Mouse (Mus musculus) liver, adult (tissue): ENCODE data around the gene Taf3.
A peak's percentile ranks its signal among the peaks of the same experiment; 100 is the strongest.

Source experiments
- GATA4 ChIP-seq: IDR thresholded peaks from 2 replicates; pipeline ENCODE4 v1.6.1; 2014; ENCODE audit warnings: mild to moderate bottlenecking, low read length; ENCODE audit not compliant: insufficient replicate concordance

The Taf3 gene

DNA sequence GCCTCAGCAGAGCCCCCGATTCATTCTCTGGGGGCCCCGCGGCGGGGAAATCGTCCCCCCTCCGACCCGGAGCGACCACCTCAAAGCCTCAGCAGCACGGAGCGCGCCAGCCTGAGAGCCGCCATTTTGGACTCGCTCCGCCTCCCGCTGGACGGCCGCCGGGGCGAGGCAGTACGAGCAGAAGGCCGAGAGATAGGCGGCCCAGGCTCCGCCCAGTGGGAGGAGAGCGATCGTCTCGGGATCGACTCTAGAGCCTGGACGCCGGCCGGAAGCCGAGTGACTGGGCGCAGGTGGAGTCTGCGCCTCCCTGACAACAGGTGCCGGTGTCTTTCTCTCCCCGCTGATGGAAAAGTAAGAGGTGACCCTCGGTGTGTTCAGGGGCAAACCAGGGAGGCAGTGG lies at the start of gene Taf3:
Gene Taf3, minus strand, starts transcription at position 136 of the 400 bp plus-strand sequence.
- TF ChIP-seq GATA4, result peak; percentile 75; the same call in 1 of the 2 replicates

GRCm38 (mm10) chr2:10094327-10095100 lies 46.1 kb upstream of the Taf3 start:
- TF ChIP-seq GATA4, result no peak

GRCm38 (mm10) chr2:10087256-10087850 lies 39.0 kb upstream of the Taf3 start:
- TF ChIP-seq GATA4, result no peak

- no peak for TF ChIP-seq GATA4
These were observed 34.3 kb upstream of the Taf3 start for GRCm38 (mm10) chr2:10082737-10083136.

DNA sequence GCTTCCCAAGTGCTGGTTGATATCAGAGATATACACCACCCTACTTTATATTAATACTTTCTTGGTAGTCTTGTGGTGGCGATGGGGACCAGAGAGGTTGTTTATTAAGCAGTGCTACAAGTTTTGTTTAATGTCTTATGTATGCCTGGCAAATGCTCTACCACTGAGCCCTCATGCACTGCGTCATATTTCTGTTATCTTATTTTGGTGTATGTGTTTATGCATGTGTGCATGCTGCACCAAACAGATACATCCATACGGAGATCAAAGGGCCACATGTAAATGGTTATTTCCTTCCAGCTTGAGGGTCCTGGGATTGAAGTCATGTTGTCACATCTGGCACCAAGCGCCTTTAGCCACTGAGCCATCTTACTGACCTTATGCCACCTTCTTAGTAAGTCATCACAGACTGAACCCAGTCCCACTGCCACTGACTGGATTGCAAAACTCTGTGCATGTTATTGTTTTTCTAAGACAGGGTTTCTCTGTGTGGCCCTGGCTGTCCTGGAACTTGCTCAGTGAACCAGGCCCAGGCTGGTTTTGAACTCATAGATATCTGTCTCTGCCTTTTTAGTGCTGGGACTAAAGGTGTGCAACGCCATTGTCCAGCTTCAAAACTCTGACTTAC lies 33.2 kb upstream of the Taf3 start:
- TF ChIP-seq GATA4, result no peak

DNA sequence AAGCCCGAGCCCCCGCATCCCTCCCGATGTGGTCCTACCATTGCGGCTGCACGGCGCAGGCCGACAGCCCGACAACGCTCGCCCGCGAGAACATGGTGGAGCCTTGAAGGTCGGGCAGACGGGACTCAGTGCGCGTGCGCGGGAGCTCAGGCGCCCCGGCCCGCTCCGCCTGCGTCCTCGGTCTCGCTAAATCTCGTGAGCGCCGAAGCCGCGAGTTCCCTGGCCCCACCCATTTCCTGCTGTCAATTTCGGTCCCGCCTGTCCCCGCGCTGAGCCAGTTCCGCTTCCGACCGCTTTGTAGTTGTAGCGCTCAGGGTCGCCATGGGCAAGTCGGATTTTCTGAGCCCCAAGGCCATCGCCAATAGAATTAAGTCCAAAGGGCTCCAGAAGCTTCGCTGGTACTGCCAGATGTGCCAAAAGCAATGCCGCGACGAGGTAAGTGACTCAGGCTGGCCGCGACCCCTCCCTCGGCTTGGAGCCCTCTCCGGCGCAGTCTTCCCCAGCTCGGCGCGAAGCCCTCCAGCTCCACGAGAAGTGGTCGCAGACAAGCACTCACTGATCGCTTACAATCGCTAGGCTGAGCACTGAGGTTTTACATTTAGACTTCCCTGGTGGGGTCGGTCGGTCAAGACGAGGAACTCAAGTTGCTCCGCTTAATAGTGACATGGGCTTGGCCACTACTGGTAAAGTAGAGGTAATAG lies 32.1 kb upstream of the Taf3 start, which contains the start of the genes Atp5c1 and Kin:
Gene Atp5c1, minus strand, starts transcription at position 201 of the 701 bp plus-strand sequence.
Gene Kin, plus strand, starts transcription at position 284 of the 701 bp plus-strand sequence.
- no peak for TF ChIP-seq GATA4

- TF ChIP-seq GATA4, result no peak
These were observed 31.4 kb upstream of the Taf3 start for GRCm38 (mm10) chr2:10079745-10080309.

DNA sequence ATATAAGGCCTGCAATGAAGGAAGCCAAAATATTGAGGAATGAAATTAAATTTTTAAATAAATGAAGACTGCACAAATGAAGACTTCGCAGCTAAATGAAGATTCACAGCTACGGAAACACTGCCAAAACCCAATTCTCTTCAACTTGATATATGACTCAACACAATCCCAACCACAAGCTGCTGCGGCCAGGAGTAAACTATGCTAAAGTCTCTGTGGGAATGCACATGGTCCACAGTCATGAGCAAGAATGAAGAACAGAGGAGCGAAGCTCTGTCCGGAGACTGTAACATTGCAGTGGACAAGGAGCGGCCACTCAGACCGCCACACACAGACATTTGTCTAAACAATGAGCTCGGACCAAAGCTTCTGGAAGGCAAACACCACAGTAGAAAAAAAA lies 28.3 kb upstream of the Taf3 start:
- no peak for TF ChIP-seq GATA4

DNA sequence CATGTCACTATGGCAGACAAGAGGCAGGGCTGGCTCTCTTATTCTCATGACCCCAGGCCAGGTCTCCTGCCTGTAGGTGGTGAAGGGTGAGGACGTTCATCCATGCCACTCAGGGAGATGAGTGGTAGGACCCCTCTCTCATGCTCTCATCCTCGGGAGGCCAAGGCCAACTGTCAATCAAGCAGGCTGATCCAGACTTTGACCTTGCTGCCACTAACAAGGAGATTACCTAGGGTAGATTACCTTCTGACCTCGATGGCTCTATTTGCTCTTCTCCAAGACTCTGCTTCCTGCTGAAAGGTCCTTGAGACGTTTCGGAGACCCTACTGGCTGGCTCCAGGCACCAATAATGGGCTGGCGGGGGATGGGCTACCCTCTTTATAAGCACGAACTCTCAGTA lies 26.1 kb upstream of the Taf3 start:
- no peak for TF ChIP-seq GATA4

- no peak for TF ChIP-seq GATA4
These were observed 23.4 kb upstream of the Taf3 start for GRCm38 (mm10) chr2:10071751-10072150.

DNA sequence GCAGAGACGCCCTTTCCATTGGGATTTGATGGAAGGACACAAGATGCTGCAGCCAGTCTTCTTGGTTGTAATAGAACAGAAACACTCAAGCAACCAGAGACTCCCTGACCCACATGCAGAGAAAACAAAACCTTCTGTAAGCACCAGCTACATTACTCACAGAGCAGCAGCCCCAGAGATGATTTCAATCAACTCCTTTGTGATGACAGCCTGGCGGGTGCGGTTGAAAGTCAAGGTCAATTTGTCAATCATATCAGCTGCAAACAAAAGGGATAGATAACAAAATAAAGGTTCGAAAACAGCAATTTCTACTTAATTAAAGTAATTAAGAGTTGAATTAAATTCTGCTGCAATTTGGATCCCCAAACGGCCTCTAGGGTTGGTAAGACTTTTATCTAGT lies 10.4 kb upstream of the Taf3 start:
- no peak for TF ChIP-seq GATA4

- no peak for TF ChIP-seq GATA4
These were observed 3.6 kb upstream of the Taf3 start for GRCm38 (mm10) chr2:10051996-10052395.

DNA sequence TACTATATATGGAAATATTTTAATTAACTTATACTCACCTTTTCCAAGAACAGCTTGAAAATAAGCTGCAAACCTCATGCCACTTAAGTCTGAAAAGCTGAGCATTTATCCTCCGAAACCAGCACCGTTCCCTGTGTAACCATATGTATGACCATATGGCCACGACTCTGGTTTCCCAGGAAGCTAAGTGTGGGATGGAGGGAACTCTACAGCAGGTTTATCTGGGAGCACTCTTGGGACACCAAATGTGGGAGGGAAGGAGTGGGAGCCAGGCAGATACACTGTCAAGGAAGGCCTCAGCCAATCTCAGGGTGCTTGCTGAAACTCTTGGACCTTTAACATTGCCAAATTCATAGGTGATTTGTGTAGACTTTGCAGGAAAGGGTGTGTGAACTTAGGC lies 2.5 kb upstream of the Taf3 start:
- TF ChIP-seq GATA4, result no peak

GRCm38 (mm10) chr2:10049456-10049855 lies 1.1 kb upstream of the Taf3 start:
- no peak for TF ChIP-seq GATA4

- no peak for TF ChIP-seq GATA4
These were observed 499 bp downstream of the Taf3 start for GRCm38 (mm10) chr2:10047758-10048436.

DNA sequence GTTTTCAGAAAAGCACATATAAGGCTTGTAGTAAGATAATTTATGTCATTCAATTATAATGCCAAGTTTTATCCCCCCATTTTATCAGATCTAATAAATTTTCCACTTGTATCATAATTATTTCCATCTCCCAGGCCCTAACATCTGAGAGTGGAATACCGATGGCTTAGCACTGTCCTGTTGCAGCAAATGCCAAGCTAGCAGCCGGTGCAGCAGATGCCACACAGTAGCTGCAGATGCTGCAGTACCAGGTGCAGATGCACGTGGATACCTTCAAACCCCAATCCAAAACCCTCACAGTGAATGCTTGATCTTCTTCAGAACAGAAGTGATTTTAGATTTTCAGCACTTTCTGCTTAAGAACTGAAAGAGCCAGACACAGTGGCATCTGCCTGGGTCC lies 13.4 kb downstream of the Taf3 start:
- TF ChIP-seq GATA4, result no peak
